Mouse (Mus musculus) mature B cell (primary cell): ENCODE measurements around the gene Lrrc8d.

Source experiments
- in situ Hi-C: fragments of 300-500 bp; cut with MboI; formaldehyde crosslinking; loops from 2 replicates; pipeline ENCODE4 v1.14.3; 2019

Gene Lrrc8d

GRCm38 (mm10) chr5:105715531-105716124, 15.9 kb downstream of the Lrrc8d start:
- in situ Hi-C loops, result no loop called here

- in situ Hi-C loops, result no loop called here
These were observed 17.5 kb downstream of the Lrrc8d start for GRCm38 (mm10) chr5:105717294-105717693.

DNA sequence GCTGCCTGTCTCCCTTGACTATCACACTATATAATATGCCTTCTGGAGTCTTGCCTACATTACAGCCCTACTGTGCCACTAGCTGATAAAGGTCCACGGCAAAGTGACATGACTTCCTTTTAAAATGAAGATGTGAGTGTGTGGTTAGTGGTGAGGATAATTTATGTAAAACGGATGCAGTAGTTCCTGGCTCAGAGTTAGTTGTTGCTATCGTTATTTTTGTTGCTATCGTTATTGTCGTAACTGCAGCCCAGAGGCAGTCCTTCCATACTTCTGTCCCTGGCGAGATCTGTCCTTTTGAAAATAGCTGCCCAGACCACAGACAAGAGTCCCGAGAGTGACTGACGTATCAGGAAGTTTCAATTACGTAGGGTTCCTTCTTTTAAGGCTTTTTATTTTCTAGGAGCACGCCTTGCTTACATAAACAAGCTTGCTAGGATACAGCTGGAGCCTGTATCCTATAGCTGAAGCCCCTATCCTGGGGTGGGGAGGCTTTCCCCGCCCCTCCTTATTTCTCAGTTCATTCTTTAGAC, 18.4 kb downstream of the Lrrc8d start:
- in situ Hi-C loops, result no loop called here

GRCm38 (mm10) chr5:105721267-105721666, 21.5 kb downstream of the Lrrc8d start:
- in situ Hi-C loops, result no loop called here

DNA sequence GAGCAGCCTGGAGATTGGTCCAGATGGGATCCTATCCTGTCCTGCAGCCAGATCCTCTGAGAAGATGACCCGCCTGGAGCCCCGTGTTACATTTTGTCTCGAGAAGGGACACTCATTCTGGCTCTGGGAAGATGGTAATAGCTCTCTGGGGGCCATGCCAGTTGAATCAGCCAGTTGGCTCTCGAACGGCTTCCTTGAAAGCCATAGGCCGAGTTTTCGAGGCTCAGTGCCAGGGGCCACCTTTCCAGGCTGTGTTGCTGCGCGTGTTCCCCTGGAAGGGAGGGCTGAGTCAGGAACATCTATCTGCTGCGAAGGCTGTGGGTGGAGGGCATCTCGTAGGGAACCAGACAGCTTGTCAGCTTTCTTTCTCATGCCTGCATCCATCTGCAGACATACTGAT, 23.0 kb downstream of the Lrrc8d start:
- in situ Hi-C loops, result no loop called here

- in situ Hi-C loops, result no loop called here
These were observed 30.5 kb downstream of the Lrrc8d start for GRCm38 (mm10) chr5:105730193-105730831.

- in situ Hi-C loops, result no loop called here
These were observed 31.4 kb downstream of the Lrrc8d start for GRCm38 (mm10) chr5:105731173-105731626.

DNA sequence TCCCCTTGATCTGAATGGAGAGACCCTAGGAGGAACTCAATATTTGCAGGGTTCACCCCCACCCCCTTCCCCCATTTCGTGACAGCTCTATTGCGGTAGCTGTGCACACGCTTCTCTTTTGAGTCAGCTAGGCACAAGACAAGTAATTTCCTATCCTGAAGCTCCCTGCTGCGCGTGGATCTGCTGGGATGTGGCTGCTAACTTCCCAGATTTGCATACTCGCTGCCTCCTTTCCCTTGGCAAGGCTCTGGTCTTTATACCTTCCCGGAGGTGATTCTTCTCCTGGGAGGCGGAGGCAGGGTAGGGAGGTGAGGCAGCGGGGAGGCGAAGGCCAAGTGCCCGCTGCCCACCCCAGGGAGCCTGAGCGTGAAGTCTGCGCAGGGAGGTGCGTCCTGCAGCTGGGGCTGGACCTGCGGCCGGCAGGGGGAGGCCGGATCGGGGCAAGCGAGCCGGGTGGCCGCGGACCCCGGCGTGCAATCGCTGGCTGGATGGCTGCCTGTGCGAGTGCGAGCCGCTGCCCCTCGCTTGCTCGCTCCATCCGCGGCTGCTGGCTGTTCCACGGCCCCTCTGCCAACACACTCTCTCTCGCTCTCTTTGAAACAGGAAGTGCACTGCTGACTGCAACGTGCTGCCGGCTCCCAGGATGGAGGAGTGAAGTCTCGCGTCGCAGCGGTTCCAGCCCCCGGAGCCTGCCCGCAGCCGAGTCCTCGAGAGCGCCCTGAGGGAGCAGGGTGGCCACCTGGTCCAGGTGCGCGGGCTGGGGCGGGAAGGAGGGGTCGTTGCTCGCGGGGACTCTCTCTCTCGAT, 32.1 kb downstream of the Lrrc8d start:
- in situ Hi-C loops, result no loop called here

DNA sequence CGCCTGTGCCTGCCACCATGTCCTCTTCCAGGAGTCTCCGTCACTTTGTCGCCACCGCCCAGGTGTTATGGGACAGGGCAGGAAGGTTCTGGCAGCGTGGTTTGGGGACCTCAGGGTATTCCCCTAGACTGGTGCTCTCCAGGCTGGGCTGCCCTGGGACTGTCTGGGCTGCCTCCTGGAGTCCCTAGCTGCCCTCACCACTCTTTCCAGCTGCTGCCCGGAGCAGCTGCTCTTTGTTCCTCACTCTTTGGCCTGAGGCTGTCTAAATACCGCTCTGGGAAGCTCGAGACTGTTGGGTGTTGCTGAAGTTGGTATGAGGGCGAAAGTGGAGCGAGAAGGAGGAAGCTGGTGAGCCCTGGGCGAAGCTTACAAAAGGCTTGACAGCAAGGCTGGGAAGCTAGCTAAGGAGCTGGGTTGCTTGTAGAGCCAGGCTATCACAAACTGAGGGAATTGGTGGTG, 32.7 kb downstream of the Lrrc8d start:
- in situ Hi-C loops, result no loop called here

DNA sequence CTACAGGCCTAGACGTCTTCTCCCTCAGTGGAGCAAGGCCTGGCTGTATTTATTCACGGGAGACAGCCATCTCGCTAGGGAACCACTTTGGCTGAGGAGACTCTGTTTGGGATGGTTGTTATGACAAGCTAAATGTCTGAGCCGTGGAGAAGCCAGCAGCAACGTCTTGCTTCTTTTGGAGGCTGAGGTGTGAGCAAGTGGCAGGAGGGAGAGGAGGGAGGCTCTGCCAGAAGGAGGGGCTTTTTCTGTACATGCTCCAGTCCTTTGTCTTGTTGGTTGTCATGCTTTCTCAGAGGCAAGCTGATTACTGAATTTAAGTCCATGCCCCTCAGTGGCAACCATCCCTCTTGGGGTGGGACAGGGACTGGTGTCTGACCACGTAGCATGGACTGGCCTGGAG, 33.5 kb downstream of the Lrrc8d start:
- in situ Hi-C loops, result no loop called here

DNA sequence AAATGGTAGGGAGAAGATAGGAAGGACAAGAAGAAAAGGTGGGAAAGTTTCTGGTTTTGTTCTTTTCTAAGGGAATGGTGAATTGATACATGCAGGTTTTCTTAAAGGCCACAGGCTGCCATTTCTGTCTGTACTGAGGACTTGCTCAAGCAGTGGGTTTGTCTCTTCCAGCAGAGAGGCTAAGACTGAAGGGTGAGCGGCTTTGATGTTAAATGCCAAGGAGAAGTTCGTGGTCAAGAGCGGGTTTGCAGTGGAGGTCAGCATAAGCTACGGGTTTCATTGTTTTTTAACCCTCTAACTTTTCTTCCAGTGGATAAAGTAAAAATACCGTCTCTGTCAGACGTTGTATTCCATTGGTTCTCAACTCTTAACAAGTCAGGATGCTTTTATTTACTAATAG, 36.6 kb downstream of the Lrrc8d start:
- in situ Hi-C loops, result no loop called here

- in situ Hi-C loops, result no loop called here
These were observed 37.4 kb downstream of the Lrrc8d start for GRCm38 (mm10) chr5:105737145-105737544.

GRCm38 (mm10) chr5:105740437-105740836, 40.7 kb downstream of the Lrrc8d start:
- in situ Hi-C loops, result no loop called here

- in situ Hi-C loops, result no loop called here
These were observed 42.9 kb downstream of the Lrrc8d start for GRCm38 (mm10) chr5:105742641-105743040.

DNA sequence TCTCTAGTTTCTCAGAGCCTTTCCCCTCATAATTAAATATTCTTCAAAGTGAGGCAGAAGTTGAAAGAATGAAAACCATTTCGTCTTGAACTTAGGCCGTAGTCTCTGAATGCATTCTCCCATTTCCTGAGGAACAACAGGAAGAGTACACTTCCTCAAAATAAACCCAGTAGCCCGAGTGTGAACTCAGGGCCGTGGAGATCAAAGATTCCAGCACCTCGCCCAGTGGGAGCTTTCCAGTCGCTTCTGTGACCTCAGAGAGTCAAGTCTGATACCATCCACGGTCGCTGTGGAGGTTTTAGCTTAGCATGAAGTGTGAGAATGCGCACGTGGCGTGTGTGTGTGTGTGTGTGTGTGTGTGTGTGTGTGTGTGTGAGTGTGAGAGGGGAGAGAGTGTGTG, 45.6 kb downstream of the Lrrc8d start:
- in situ Hi-C loops, result no loop called here

DNA sequence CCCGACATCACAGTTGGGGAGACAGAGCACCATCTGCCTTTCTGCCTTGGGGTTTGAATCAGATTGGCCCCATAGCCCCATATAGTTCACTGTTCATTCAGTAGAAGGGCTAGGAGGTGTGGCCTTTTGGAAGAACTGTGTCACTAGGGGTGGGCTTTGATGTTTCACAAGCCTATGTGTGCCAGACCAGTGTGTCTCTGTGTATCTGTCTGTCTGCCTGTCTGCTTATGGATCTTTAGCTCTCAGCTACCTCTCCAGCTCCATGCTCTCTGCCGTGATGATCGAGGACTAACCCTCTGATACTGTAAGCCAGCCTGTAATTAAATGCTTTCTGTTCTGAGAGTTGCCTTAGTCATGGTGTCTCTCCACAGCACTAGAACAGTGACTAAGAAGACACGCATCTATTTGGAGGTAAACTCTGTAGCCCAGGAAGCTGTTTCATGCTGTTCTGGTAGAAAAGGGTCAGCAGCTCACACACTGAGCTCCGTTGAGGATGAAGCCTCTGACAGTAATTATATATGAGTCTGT, 46.2 kb downstream of the Lrrc8d start:
- in situ Hi-C loops, result no loop called here

GRCm38 (mm10) chr5:105754803-105755202, 55.0 kb downstream of the Lrrc8d start:
- in situ Hi-C loops, result no loop called here

DNA sequence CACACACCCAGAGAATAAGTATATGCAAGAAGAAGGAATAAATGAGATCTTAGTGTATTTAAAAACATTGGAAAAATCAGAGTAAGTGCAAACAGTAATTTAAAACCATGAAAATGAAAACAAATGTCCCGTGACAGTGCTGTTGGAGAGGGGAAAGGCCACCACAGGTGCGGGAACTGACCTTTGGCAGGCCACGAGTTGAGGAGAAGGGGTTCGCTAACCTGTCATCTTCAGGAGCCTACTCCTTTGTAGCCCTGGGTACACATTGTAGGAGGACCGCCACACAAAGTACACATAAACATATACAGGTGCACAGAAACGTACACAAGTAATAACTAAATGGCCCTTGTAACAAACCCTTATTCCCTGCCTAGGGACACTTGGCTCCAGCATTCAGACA, 55.7 kb downstream of the Lrrc8d start:
- in situ Hi-C loops, result no loop called here

- in situ Hi-C loops, result no loop called here
These were observed 58.2 kb downstream of the Lrrc8d start for GRCm38 (mm10) chr5:105757978-105758377.

DNA sequence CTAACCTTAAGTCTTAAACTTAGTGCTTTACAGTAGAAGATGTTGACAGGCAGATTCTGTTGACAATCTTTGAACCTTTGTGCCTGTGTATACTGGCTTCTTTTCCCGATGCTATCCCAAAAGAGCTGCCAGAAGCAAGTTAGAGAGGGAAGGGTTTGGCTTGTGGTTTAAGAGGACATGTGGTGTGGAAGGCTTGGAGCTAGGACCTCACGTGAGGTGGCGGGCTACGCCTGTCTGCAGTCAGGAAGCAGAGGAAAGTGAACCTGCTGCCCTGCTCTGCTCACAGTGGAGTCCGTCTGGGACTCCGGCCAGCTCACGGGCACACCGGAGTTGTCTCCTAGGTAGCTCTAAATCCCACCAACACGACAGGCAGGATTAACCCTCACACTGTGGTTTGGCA, 59.1 kb downstream of the Lrrc8d start:
- in situ Hi-C loops, result no loop called here

- in situ Hi-C loops, result no loop called here
These were observed 62.2 kb downstream of the Lrrc8d start for GRCm38 (mm10) chr5:105761848-105762482.

DNA sequence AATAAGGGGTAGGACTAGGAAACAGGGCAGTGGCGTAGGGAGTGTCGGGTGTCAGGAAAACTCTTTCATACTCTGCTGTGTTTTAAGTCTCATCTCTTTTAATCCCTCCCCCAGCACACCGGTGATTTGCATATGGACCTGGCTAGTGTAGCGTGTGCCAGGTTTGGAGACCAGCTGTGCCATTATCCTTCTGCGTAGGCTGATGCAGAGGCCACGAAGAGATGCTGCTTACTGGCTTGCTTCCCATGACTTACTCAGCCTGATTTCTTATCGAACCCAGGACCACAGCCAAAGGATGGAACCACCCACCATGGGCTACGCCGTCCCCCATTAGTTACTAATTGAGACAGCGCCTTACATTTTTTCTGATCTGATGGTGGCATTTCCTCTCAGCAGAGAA, 64.6 kb downstream of the Lrrc8d start:
- in situ Hi-C loops, result no loop called here
